Mouse (Mus musculus): ENCODE results near the gene Pebp1.

Gene Pebp1

DNA sequence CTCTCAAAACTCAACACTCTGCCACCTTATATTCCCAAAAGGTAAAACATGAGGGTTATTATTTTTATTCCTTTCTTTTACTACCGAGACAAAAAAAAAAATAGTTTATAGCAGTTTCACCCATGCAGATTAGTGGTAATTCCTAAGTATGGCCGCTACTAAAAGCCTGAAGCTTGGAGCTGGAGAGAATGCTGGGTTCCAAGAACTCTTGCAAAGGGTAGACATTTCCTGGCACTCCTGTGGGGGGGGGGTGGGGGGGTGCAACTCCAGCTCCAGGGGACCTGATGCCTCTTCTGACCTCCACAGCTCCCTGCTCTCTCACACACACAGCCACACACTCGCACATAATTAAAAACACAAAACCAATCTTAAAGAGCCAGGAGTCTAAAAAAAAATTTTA, 1.1 kb downstream of the Pebp1 start:
- DNase-seq (ENCODE audit: low read depth, low spot score): no peak

DNA sequence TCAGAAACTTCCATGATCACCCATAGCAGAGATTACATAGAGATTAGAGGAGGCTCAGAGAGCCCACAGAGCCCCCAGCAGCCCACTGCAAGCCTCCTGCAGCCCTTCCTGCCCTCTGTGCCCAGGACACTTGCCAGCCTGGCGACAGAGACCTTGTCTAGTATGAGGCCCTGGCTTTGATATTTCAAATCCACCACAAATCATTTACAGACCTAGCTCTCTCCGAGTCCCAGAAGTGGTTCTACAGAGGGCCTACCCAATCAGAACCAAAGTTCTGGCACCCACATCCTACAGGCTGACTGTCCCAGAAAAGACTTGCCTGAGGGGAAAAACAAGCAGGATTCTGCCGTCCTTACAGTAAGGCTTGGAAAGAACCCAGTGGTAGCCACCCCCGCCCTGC, 2.2 kb downstream of the Pebp1 start:
- no peak for DNase-seq (ENCODE audit: low read depth, low spot score)

GRCm38 (mm10) chr5:117284682-117285081, 2.7 kb downstream of the Pebp1 start:
- no peak for DNase-seq (ENCODE audit: low read depth, low spot score)

- no peak for DNase-seq (ENCODE audit: low read depth, low spot score)
Measured at GRCm38 (mm10) chr5:117284029-117284428, 3.4 kb downstream of the Pebp1 start.

DNA sequence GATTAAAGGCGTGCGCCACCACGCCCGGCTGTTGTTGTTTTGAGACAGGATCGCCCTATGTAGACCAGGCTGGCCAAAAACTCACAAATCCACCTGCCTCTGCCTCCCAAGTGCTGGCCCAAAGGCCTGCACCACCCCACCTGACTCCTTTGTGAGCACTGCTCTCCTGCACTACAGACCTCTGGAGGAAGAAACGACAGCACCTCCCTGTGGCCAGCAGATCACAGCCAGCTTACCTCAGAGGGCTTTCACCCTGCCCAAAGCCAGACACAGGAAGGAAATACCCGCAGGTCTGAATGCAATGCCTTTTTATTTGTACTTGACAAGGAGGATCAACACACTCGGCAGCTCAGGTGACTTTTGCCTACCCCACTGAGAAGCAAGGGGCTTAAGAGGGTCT, 5.1 kb downstream of the Pebp1 start:
- DNase-seq (ENCODE audit: low read depth, low spot score): no peak

DNA sequence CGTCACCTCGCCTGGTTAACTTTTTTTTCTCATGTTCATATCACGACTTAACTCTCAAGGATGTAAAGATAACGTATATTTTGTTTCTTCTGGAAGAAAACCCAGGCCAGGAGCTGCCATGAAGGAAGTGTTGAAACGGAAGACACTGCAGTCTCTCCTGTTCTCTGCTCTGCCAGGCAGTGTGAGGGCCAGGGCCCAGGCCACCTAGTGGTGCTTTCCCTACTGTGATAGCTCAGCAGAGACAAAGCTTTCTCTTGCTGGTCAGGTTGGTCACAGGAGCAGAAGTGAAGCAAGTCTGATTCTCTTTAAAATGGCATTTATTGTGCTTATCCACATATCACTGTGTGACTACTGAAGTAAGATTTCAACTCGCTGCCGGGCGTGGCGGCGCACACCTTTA, 5.9 kb downstream of the Pebp1 start:
- no peak for DNase-seq (ENCODE audit: low read depth, low spot score)

DNA sequence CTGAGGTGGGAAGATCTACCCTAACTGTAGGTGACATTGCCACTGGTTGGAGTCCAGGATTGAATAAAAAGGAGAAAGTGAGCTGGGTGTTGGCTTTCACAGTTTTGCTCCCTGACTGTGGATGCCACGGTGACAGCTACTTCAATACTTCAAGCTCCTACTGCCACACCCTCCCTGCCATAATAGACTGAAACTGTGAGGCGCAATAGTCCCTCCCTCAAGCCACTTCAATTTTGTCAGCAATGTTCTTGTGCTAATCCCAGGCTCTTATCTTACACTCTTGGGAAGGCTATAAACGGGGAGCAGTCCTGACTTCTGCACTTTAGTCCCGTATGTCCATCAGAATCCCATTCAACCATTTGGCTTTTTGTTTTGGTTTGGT, 7.8 kb downstream of the Pebp1 start:
- no peak for DNase-seq (ENCODE audit: low read depth, low spot score)

- DNase-seq (ENCODE audit: low read depth, low spot score): no peak
Measured at GRCm38 (mm10) chr5:117278809-117279668, 8.4 kb downstream of the Pebp1 start.

DNA sequence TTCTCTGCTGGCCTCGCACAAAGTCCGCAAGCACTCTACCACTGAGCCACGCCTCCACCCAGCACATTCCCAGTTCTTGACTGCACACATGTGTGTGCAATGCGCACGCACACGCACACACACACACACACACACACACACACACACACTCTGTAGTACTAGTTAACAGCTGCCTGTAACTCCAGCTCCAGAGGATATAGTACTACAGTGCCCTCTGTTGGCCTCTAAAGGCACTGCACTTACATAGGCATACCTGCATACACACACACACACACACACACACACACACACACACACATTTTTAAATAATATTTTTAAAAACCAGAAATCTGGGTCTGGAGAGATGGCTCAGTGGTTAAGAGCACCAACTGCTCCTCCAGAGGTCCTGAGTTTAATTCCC, 9.6 kb downstream of the Pebp1 start:
- peak; percentile 34 for DNase-seq (ENCODE audit: low read depth, low spot score)

GRCm38 (mm10) chr5:117274817-117275216, 12.6 kb downstream of the Pebp1 start:
- peak; percentile 31 for DNase-seq (ENCODE audit: low read depth, low spot score)

DNA sequence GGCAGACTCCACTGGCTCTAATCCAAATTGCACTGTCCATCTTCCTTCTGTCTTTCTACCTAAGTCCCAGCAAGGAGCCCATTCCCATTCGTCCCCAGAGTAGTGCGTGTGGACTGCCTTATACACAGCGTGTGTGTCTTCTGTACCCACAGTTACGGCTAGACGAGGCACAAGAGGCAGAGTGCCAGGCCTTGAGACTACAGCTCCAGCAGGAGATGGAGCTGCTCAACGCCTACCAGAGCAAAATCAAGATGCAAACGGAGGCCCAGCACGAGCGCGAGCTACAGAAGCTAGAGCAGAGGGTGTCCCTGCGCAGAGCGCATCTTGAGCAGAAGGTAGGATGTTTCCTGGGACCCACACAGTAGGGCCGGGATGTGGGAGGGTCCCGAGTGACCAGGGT, 15.5 kb downstream of the Pebp1 start:
- DNase-seq (ENCODE audit: low read depth, low spot score): no peak

- no peak for DNase-seq (ENCODE audit: low read depth, low spot score)
Measured at GRCm38 (mm10) chr5:117269395-117269794, 18.0 kb downstream of the Pebp1 start.

DNA sequence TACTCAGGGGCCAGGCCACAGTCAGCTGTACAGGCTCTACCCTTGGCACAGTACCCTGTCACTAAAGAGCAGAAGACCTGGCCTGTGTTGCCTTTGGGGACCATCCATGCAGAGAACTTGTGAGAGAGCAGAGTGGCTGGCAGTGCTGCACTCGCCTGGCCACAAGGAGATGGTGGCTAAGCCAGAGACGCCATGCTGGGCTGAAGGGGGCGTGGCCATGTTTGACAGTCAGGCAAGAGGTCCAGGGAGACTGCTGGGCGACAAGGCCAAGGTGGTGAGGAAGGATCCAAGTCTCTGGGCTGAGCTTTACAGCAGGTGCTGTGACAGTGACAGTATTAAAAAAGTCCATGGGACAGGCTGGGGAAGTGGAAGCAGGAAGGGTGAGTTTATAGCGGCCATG, 18.7 kb downstream of the Pebp1 start:
- no peak for DNase-seq (ENCODE audit: low read depth, low spot score)

DNA sequence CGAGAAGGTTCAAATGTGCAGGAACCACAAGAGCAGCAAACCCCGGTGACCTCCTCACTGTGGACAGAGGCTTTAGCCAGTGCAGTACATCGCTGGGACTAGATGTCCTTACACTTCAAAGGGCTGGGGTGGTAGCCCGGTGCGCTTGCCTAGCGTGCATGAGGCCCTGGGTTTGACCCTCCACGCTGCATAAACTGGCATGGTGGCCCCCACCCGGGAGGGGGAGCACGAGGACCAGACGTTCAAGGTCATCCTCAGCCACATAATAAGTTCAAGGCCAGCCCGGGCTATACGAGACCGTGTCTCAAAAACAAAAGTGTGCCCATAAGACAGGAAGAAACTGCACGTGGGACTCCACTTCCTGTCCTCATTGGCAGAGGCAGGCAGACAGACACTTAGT, 19.5 kb downstream of the Pebp1 start:
- DNase-seq (ENCODE audit: low read depth, low spot score): no peak

GRCm38 (mm10) chr5:117264701-117265100, 22.7 kb downstream of the Pebp1 start:
- DNase-seq (ENCODE audit: low read depth, low spot score): no peak

- DNase-seq (ENCODE audit: low read depth, low spot score): no peak
Measured at GRCm38 (mm10) chr5:117263566-117263965, 23.9 kb downstream of the Pebp1 start.

DNA sequence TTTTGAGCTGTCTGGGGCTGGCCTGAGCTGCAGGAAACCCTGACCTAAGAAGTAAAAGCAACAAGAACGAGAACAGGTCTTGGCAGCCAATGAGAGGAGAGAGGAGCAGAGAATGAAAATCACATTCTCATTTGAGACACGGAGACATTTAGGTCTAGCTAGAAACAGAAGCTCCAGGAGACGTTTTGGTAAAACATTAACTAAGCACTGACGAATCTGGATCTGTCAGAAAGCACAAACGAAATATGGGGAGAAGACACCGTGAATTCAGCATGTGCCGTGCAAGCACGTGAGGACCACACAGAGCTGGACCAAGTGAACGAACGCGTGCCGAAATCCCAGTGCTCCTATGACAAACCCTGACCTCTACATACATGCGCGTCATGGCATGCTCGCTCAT, 29.1 kb downstream of the Pebp1 start:
- no peak for DNase-seq (ENCODE audit: low read depth, low spot score)

GRCm38 (mm10) chr5:117251763-117252162, 35.7 kb downstream of the Pebp1 start:
- no peak for DNase-seq (ENCODE audit: low read depth, low spot score)

- DNase-seq (ENCODE audit: low read depth, low spot score): no peak
Measured at GRCm38 (mm10) chr5:117250796-117251195, 36.6 kb downstream of the Pebp1 start.

- no peak for DNase-seq (ENCODE audit: low read depth, low spot score)
Measured at GRCm38 (mm10) chr5:117248351-117248750, 39.1 kb downstream of the Pebp1 start.

- DNase-seq (ENCODE audit: low read depth, low spot score): no peak
Measured at GRCm38 (mm10) chr5:117245170-117245569, 42.3 kb downstream of the Pebp1 start.

DNA sequence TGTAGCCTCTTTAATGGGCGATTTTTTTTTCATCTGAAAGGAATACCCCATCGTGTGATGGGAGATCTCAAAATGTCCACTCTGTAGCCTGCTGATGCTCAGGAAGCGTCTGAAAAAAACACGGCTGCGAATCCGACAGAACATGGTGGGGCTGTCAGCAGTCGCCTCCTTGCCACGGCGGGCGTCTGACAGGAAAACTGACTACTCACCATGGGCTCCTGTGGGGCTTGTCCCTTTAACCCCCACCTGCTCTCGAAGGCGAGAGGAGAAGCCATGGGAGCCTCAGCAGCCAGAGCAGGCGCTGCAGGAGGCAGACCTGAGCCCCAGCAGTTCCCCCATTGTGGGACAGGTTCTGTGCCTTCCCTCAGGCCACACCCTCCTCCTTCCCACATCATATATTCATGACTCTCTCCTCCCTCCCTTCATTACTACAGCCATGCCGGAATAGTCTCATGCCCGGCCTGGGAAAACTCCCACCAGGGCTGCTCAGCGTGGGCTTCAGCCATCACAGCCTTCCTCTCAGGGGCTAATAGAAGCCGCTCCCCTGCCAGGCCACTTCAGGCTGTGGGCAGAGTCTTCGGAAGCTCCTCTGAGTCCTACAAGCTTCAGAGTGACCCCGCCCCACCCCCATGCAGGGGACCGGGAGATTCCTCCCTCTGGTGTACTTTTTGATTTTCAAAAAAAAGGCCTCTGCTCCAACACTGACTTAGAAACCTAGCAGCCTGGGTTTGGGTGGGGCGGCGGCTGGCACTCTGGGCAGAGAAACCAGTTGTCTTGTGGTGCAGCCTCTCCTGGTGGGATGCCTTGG, 44.5 kb downstream of the Pebp1 start:
- DNase-seq (ENCODE audit: low read depth, low spot score): no peak

DNA sequence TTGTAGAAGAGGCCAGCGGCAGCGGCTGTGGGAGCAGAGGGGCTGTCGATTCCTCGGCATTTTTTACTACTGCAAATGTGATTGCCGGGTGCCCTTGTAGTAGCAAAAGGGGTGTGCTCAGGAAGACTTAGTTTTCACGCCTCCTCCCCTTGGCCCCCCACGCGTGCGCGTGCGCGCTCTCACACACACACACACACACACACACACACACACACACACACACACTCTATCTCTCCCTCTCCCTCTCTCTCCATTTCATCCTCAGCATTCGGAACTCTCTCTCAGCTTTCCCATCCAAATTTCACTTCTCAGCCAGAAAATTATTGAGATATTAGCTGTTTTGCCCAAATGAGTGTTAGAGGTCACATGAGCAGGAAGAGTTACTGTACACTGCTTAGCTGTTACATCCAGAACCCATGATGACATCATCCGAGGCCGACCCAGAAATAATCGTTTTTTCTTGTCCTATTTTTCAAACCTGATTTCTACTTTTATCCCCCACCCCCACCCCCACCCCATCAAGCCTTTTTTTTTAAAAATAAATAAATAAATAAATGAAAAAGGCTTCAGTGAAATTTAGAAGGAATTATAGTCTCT, 45.4 kb downstream of the Pebp1 start:
- no peak for DNase-seq (ENCODE audit: low read depth, low spot score)
